Mouse (Mus musculus): ENCODE measurements around the gene Xrcc4. TPM values are rescaled to one million over a fixed set of nuclear protein-coding genes. Genes with fewer than 3 reads are reported as not detected.
"Not testable (repeated sequence)": the region's sequence is repeated elsewhere in the genome, so short reads cannot be mapped to it uniquely, and the experiment has no call there.

Gene Xrcc4
- polyA plus RNA-seq, 2 experiments, result 6.2 to 10.3 TPM

- ATAC-seq (ENCODE audit: low FRiP score, low read depth), result no peak
- Histone ChIP-seq H3K9ac (ENCODE audit: low read depth, low read length, severe bottlenecking) (no peak overlapping the region), H3K27ac (replicated peaks; ENCODE audit: low read depth, low read length) (no peak overlapping the region), H3K27me3 (ENCODE audit: control insufficient read depth, insufficient read depth, low read length) (no peaks in the 10 kb centered on the region), H3K9me3 (ENCODE audit: control insufficient read depth, low read length) (no peaks in the 10 kb centered on the region), H3K36me3 (ENCODE audit: control insufficient read depth, insufficient read depth, low read length) (no peaks in the 10 kb centered on the region), H3K4me1 (ENCODE audit: control insufficient read depth, insufficient read depth, low read length) (no peaks in the 10 kb centered on the region), H3K4me2 (replicated peaks; ENCODE audit: low read depth, low read length, severe bottlenecking) (no peak overlapping the region), H3K4me3 (replicated peaks; ENCODE audit: low read length) (no peak overlapping the region)
- WGBS, result 94% methylated on average over 1 of the region's 1 CpGs
- TF ChIP-seq POLR2A (IDR thresholded peaks at IDR 0.05; ENCODE audit: borderline replicate concordance, extremely low read depth, insufficient read depth, insufficient read length), result no peak
- DNase-seq (ENCODE audit: low spot score), result no peak
These were observed 311.6 kb downstream of the Xrcc4 start for GRCm38 (mm10) chr13:89777764-89778163.

GRCm38 (mm10) chr13:89777146-89777545, 312.3 kb downstream of the Xrcc4 start:
- Histone ChIP-seq H3K27me3 (ENCODE audit: control insufficient read depth, insufficient read depth, low read length) (no peaks in the 10 kb centered on the region), H3K9ac (ENCODE audit: low read depth, low read length, severe bottlenecking) (no peak overlapping the region), H3K27ac (replicated peaks; ENCODE audit: low read depth, low read length) (no peak overlapping the region), H3K4me3 (replicated peaks; ENCODE audit: low read length) (no peak overlapping the region), H3K4me2 (replicated peaks; ENCODE audit: low read depth, low read length, severe bottlenecking) (no peak overlapping the region), H3K36me3 (ENCODE audit: control insufficient read depth, insufficient read depth, low read length) (no peaks in the 10 kb centered on the region), H3K9me3 (ENCODE audit: control insufficient read depth, low read length) (no peaks in the 10 kb centered on the region), H3K4me1 (ENCODE audit: control insufficient read depth, insufficient read depth, low read length) (no peaks in the 10 kb centered on the region)
- ATAC-seq (ENCODE audit: low FRiP score, low read depth) (no peak), DNase-seq (ENCODE audit: low spot score) (no peak)
- WGBS, result 72% methylated on average over 1 of the region's 1 CpGs
- no peak for TF ChIP-seq POLR2A (IDR thresholded peaks at IDR 0.05; ENCODE audit: borderline replicate concordance, extremely low read depth, insufficient read depth, insufficient read length)

GRCm38 (mm10) chr13:89766551-89766950, 322.9 kb downstream of the Xrcc4 start:
- ATAC-seq (ENCODE audit: low FRiP score, low read depth) (no peak), DNase-seq (ENCODE audit: low spot score) (no peak)
- 71% methylated on average over 1 of the region's 1 CpGs for WGBS

GRCm38 (mm10) chr13:89765966-89766365, 323.4 kb downstream of the Xrcc4 start:
- 74% methylated on average over 3 of the region's 3 CpGs for WGBS

More at GRCm38 (mm10) chr13:89766551-89766950, 322.9 kb downstream of the Xrcc4 start:
- no peak overlapping the region for H3K27ac ChIP-seq (replicated peaks; ENCODE audit: low read depth, low read length)
- H3K9ac ChIP-seq (ENCODE audit: low read depth, low read length, severe bottlenecking), result no peak overlapping the region
- no peak overlapping the region for H3K4me3 ChIP-seq (replicated peaks; ENCODE audit: low read length)
- H3K27me3 ChIP-seq (ENCODE audit: control insufficient read depth, insufficient read depth, low read length), result no peaks in the 10 kb centered on the region
- H3K9me3 ChIP-seq (ENCODE audit: control insufficient read depth, low read length), result no peaks in the 10 kb centered on the region
- no peak overlapping the region for H3K4me2 ChIP-seq (replicated peaks; ENCODE audit: low read depth, low read length, severe bottlenecking)
- H3K4me1 ChIP-seq (ENCODE audit: control insufficient read depth, insufficient read depth, low read length), result no peaks in the 10 kb centered on the region
- H3K36me3 ChIP-seq (ENCODE audit: control insufficient read depth, insufficient read depth, low read length), result no peaks in the 10 kb centered on the region
- no peak for TF ChIP-seq POLR2A (IDR thresholded peaks at IDR 0.05; ENCODE audit: borderline replicate concordance, extremely low read depth, insufficient read depth, insufficient read length)

GRCm38 (mm10) chr13:89762339-89762738, 327.1 kb downstream of the Xrcc4 start:
- no peak overlapping the region for H3K27ac ChIP-seq (replicated peaks; ENCODE audit: low read depth, low read length)
- no peaks in the 10 kb centered on the region for H3K36me3 ChIP-seq (ENCODE audit: control insufficient read depth, insufficient read depth, low read length)
- no peak for TF ChIP-seq POLR2A (IDR thresholded peaks at IDR 0.05; ENCODE audit: borderline replicate concordance, extremely low read depth, insufficient read depth, insufficient read length)
- H3K4me1 ChIP-seq (ENCODE audit: control insufficient read depth, insufficient read depth, low read length), result no peaks in the 10 kb centered on the region
- H3K4me3 ChIP-seq (replicated peaks; ENCODE audit: low read length), result no peak overlapping the region
- DNase-seq (ENCODE audit: low spot score) (no peak), ATAC-seq (ENCODE audit: low FRiP score, low read depth) (no peak)
- H3K27me3 ChIP-seq (ENCODE audit: control insufficient read depth, insufficient read depth, low read length), result no peaks in the 10 kb centered on the region
- 77% methylated on average over 3 of the region's 3 CpGs for WGBS
- no peaks in the 10 kb centered on the region for H3K9me3 ChIP-seq (ENCODE audit: control insufficient read depth, low read length)
- H3K4me2 ChIP-seq (replicated peaks; ENCODE audit: low read depth, low read length, severe bottlenecking), result no peak overlapping the region
- H3K9ac ChIP-seq (ENCODE audit: low read depth, low read length, severe bottlenecking), result no peak overlapping the region

More at GRCm38 (mm10) chr13:89765966-89766365, 323.4 kb downstream of the Xrcc4 start:
- Histone ChIP-seq H3K27ac (replicated peaks; ENCODE audit: low read depth, low read length) (no peak overlapping the region), H3K4me2 (replicated peaks; ENCODE audit: low read depth, low read length, severe bottlenecking) (no peak overlapping the region), H3K4me3 (replicated peaks; ENCODE audit: low read length) (no peak overlapping the region), H3K36me3 (ENCODE audit: control insufficient read depth, insufficient read depth, low read length) (no peaks in the 10 kb centered on the region), H3K9me3 (ENCODE audit: control insufficient read depth, low read length) (no peaks in the 10 kb centered on the region), H3K27me3 (ENCODE audit: control insufficient read depth, insufficient read depth, low read length) (no peaks in the 10 kb centered on the region), H3K4me1 (ENCODE audit: control insufficient read depth, insufficient read depth, low read length) (no peaks in the 10 kb centered on the region), H3K9ac (ENCODE audit: low read depth, low read length, severe bottlenecking) (no peak overlapping the region)
- no peak for ATAC-seq (ENCODE audit: low FRiP score, low read depth)
- no peak for TF ChIP-seq POLR2A (IDR thresholded peaks at IDR 0.05; ENCODE audit: borderline replicate concordance, extremely low read depth, insufficient read depth, insufficient read length)
- DNase-seq (ENCODE audit: low spot score), result no peak

- no peak overlapping the region for H3K4me2 ChIP-seq (replicated peaks; ENCODE audit: low read depth, low read length, severe bottlenecking)
- no peak overlapping the region for H3K9ac ChIP-seq (ENCODE audit: low read depth, low read length, severe bottlenecking)
- H3K27ac ChIP-seq (replicated peaks; ENCODE audit: low read depth, low read length), result no peak overlapping the region
- DNase-seq (ENCODE audit: low spot score) (no peak), ATAC-seq (ENCODE audit: low FRiP score, low read depth) (no peak)
- no peaks in the 10 kb centered on the region for H3K9me3 ChIP-seq (ENCODE audit: control insufficient read depth, low read length)
- no peaks in the 10 kb centered on the region for H3K36me3 ChIP-seq (ENCODE audit: control insufficient read depth, insufficient read depth, low read length)
- no peak for TF ChIP-seq POLR2A (IDR thresholded peaks at IDR 0.05; ENCODE audit: borderline replicate concordance, extremely low read depth, insufficient read depth, insufficient read length)
- no peak overlapping the region for H3K4me3 ChIP-seq (replicated peaks; ENCODE audit: low read length)
- no peaks in the 10 kb centered on the region for H3K27me3 ChIP-seq (ENCODE audit: control insufficient read depth, insufficient read depth, low read length)
- H3K4me1 ChIP-seq (ENCODE audit: control insufficient read depth, insufficient read depth, low read length), result no peaks in the 10 kb centered on the region
These were observed 333.1 kb downstream of the Xrcc4 start for GRCm38 (mm10) chr13:89756347-89756746.

- H3K9me3 ChIP-seq (ENCODE audit: control insufficient read depth, low read length); H3K27me3 ChIP-seq (ENCODE audit: control insufficient read depth, insufficient read depth, low read length); H3K36me3 ChIP-seq (ENCODE audit: control insufficient read depth, insufficient read depth, low read length); H3K9ac ChIP-seq (ENCODE audit: low read depth, low read length, severe bottlenecking); H3K4me3 ChIP-seq (replicated peaks; ENCODE audit: low read length); ATAC-seq (ENCODE audit: low FRiP score, low read depth); H3K4me1 ChIP-seq (ENCODE audit: control insufficient read depth, insufficient read depth, low read length); H3K27ac ChIP-seq (replicated peaks; ENCODE audit: low read depth, low read length); H3K4me2 ChIP-seq (replicated peaks; ENCODE audit: low read depth, low read length, severe bottlenecking); DNase-seq (ENCODE audit: low spot score): not testable (repeated sequence)
- 41% methylated on average over 3 of the region's 3 CpGs for WGBS
These were observed 338.8 kb downstream of the Xrcc4 start for GRCm38 (mm10) chr13:89750562-89750961.
